Mouse (Mus musculus): Measurements from ENCODE around the gene Camk1.
"Not testable (repeated sequence)": the region's sequence is repeated elsewhere in the genome, so short reads cannot be mapped to it uniquely, and the experiment has no call there.

Camk1 gene

GRCm38 (mm10) chr6:113353696-113354095, 9.9 kb upstream of the Camk1 start:
- no peak for DNase-seq

GRCm38 (mm10) chr6:113352820-113353219, 9.0 kb upstream of the Camk1 start:
- DNase-seq = no peak

- no peak for DNase-seq
Measured at GRCm38 (mm10) chr6:113351653-113352052, 7.9 kb upstream of the Camk1 start.

GRCm38 (mm10) chr6:113351161-113351560, 7.4 kb upstream of the Camk1 start:
- no peak for DNase-seq

- no peak for DNase-seq
Measured at GRCm38 (mm10) chr6:113350538-113350937, 6.8 kb upstream of the Camk1 start.

- DNase-seq = no peak
Measured at GRCm38 (mm10) chr6:113346897-113347296, 3.1 kb upstream of the Camk1 start.

- DNase-seq = peak; percentile 78 to 84
Measured at GRCm38 (mm10) chr6:113344321-113344720, 537 bp upstream of the Camk1 start.

- DNase-seq = peak; percentile 16 to 35
Measured at GRCm38 (mm10) chr6:113342297-113342696, 1.5 kb downstream of the Camk1 start.

GRCm38 (mm10) chr6:113341574-113341973, 2.2 kb downstream of the Camk1 start:
- peak in 1 of 2 experiments; percentile 13 for DNase-seq

- peak; percentile 34 to 42 for DNase-seq
Measured at GRCm38 (mm10) chr6:113336852-113337620, 6.7 kb downstream of the Camk1 start.

- no peak for DNase-seq
Measured at GRCm38 (mm10) chr6:113334216-113334615, 9.6 kb downstream of the Camk1 start.

- peak; percentile 86 to 92 for DNase-seq
Measured at GRCm38 (mm10) chr6:113333137-113333950, 10.4 kb downstream of the Camk1 start.

- DNase-seq = not testable (repeated sequence)
Measured at GRCm38 (mm10) chr6:113332734-113333133, 11.1 kb downstream of the Camk1 start.

GRCm38 (mm10) chr6:113331721-113332120, 12.1 kb downstream of the Camk1 start:
- DNase-seq = no peak

- DNase-seq = no peak
Measured at GRCm38 (mm10) chr6:113330547-113330946, 13.2 kb downstream of the Camk1 start.

- no peak for DNase-seq
Measured at GRCm38 (mm10) chr6:113329396-113329795, 14.4 kb downstream of the Camk1 start.

- DNase-seq = peak; percentile 95 to 98
Measured at GRCm38 (mm10) chr6:113326533-113327315, 17.1 kb downstream of the Camk1 start, which contains the start of gene Ogg1. TSS of gene Ogg1 (plus strand) at chr6:113326972.

- no peak for DNase-seq
Measured at GRCm38 (mm10) chr6:113315972-113316371, 27.8 kb downstream of the Camk1 start.

GRCm38 (mm10) chr6:113308141-113308540, 35.6 kb downstream of the Camk1 start:
- peak; percentile 45 to 66 for DNase-seq

- DNase-seq = peak; percentile 53 to 68
Measured at GRCm38 (mm10) chr6:113307481-113308121, 36.2 kb downstream of the Camk1 start.

- DNase-seq = no peak
Measured at GRCm38 (mm10) chr6:113306986-113307349, 36.8 kb downstream of the Camk1 start, which contains the start of gene Brpf1. TSS of gene Brpf1 (plus strand) at chr6:113307137.

GRCm38 (mm10) chr6:113306322-113306985, 37.3 kb downstream of the Camk1 start:
- peak; percentile 100 for DNase-seq
